Mouse (Mus musculus) neural tube, embryonic 14.5 days (tissue): ENCODE results near the gene Dcbld2. TPM values are rescaled to one million over a fixed set of nuclear protein-coding genes. Genes with fewer than 3 reads are reported as not detected.
"Not testable (repeated sequence)": the region's sequence is repeated elsewhere in the genome, so short reads cannot be mapped to it uniquely, and the experiment has no call there.

Source experiments
- ATAC-seq: fragments of 200-750 bp; cut with Nextera tagmentation; 2 replicates; pipeline ENCODE4 v1.8.0; 2017; ENCODE audit warnings: low read depth, mild to moderate bottlenecking, moderate TSS enrichment, moderate library complexity
- H3K27ac ChIP-seq: fragments of 300-500 bp; sonication (generic); 2 replicates; pipeline ENCODE4 v1.5.1; 2014; ENCODE audit warnings: low read depth, mild to moderate bottlenecking, control low read depth, low read length, moderate library complexity, mixed read lengths
- H3K27me3 ChIP-seq: fragments of 300-500 bp; sonication (generic); 2 replicates; pipeline ENCODE4 v1.6.1; 2014; ENCODE audit warnings: low read length; ENCODE audit not compliant: control insufficient read depth, insufficient read depth
- H3K36me3 ChIP-seq: fragments of 300-500 bp; sonication (generic); 2 replicates; pipeline ENCODE4 v1.6.1; 2014; ENCODE audit warnings: low read length, mixed read lengths; ENCODE audit not compliant: control insufficient read depth, insufficient read depth
- H3K4me1 ChIP-seq: fragments of 300-500 bp; sonication (generic); 2 replicates; pipeline ENCODE4 v1.6.1; 2014; ENCODE audit warnings: low read length; ENCODE audit not compliant: control insufficient read depth, insufficient read depth
- H3K4me2 ChIP-seq: fragments of 300-500 bp; sonication (generic); 2 replicates; pipeline ENCODE4 v1.6.1; 2014; ENCODE audit warnings: mild to moderate bottlenecking, low read depth, low read length, control low read depth
- H3K4me3 ChIP-seq: fragments of 300-500 bp; sonication (generic); 2 replicates; pipeline ENCODE4 v1.5.1; 2014; ENCODE audit warnings: low read depth, low read length, control low read depth, mixed read lengths
- H3K9ac ChIP-seq: fragments of 300-500 bp; sonication (generic); replicated peaks from 2 replicates; pipeline ENCODE4 v1.6.1; 2014; ENCODE audit warnings: low read depth, mild to moderate bottlenecking, control low read depth, low read length, mixed read lengths
- H3K9me3 ChIP-seq: fragments of 300-500 bp; sonication (generic); 2 replicates; pipeline ENCODE4 v1.6.1; 2016; ENCODE audit warnings: low read length; ENCODE audit not compliant: control insufficient read depth
- WGBS: fragments of 180-500 bp; shearing (Covaris S2); extraction: QIAGEN DNeasy Blood & Tissue Kit; methylation state at CpG from one replicate; pipeline ENCODE4 v1.1.7; 2014; 5-methylcytosine and 5-hydroxymethylcytosine counted together
- polyA plus RNA-seq: library from polyadenylated mRNA; unstranded; fragments of >200 nt; fragmentation: Nextera tagmentation; extraction: Ambion mirVana; gene quantifications from 2 replicates; pipeline ENCODE4 v1.2.1, GENCODE M21; 2014

Dcbld2 gene
- polyA plus RNA-seq, 1 experiment from 2014 or later: 9.7 TPM

DNA sequence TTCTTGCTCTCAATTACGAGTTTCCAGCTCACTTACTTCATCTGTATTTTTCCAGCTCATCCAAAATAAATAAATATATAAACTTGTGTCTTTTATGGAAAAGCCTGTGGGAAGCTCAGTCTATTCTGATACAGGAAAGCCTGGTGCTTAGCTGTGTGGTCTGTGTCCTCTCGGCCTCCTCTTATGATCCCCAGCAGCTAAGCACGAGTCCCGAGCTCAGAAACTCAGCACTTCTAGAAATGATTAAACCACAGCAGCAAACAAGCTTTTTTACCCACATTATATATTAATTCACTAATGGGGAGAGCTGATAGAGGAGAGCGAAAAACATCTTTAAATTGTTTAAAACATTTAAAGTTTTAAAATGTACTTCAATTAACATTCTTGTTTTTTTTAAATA is 48.2 kb downstream of the Dcbld2 start:
- Histone ChIP-seq H3K4me1 (no peaks in the 10 kb centered on the region), H3K27ac (no peak overlapping the region), H3K36me3 (peaks cover 8% of the 10 kb centered on the region), H3K9me3 (no peaks in the 10 kb centered on the region), H3K9ac (no peak overlapping the region), H3K27me3 (no peaks in the 10 kb centered on the region), H3K4me2 (no peak overlapping the region), H3K4me3 (no peak overlapping the region)
- WGBS: 91% methylated on average over 5 of the region's 5 CpGs
- ATAC-seq: no peak

DNA sequence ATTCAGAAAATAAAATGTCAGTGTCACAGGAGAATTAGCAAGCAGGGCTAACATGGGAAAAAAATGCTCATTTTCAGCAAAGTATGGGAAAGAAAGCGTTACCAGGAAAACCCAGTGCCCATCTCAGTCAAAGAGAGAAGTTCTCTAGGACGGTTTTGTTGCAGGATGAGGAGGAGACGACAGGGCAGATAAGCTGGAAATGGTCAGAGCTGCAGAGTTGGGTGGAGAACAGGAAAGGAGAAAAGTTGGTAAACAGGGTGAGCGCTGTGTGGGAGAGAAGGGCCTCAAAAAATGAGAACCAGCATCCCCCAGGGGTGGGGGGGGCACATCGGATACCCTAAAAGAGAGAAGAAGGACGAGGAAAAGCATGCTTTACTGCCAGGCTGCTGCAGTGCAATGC is 48.7 kb downstream of the Dcbld2 start:
- H3K9ac ChIP-seq: no peak overlapping the region
- no peak overlapping the region for H3K4me2 ChIP-seq
- H3K9me3 ChIP-seq: no peaks in the 10 kb centered on the region
- ATAC-seq: no peak
- no peaks in the 10 kb centered on the region for H3K4me1 ChIP-seq
- peaks cover 7% of the 10 kb centered on the region for H3K36me3 ChIP-seq
- no peaks in the 10 kb centered on the region for H3K27me3 ChIP-seq
- H3K27ac ChIP-seq: no peak overlapping the region
- H3K4me3 ChIP-seq: no peak overlapping the region
- 92% methylated on average over 6 of the region's 6 CpGs for WGBS

- not testable (repeated sequence) for H3K27ac ChIP-seq, H3K9me3 ChIP-seq, H3K9ac ChIP-seq, H3K4me3 ChIP-seq, H3K27me3 ChIP-seq, H3K4me2 ChIP-seq, H3K4me1 ChIP-seq, ATAC-seq
- 33% methylated on average over 3 of the region's 3 CpGs for WGBS
- H3K36me3 ChIP-seq: peaks cover 24% of the 10 kb centered on the region
Measured at GRCm38 (mm10) chr16:58459966-58460365, 51.7 kb downstream of the Dcbld2 start.

DNA sequence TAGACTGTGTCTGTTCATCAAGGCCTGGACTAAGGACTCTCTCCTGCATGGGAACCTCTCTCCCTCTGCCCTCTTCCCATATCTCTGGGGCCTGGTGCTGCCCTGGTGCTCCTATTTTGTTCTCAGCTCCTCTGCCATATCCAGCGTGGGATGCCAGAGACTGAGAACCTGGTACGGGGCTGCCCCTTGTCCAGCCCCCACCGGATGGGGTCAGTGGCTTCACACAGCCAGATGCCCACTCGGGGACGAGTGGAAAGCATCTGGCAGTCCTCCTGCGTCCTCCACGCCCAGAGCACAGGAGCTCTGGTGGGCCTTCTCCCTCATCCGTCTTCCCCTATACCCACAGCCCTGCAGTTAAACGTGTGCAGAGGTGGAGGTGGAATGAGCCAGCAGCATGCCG is 52.1 kb downstream of the Dcbld2 start:
- no peaks in the 10 kb centered on the region for H3K4me1 ChIP-seq
- ATAC-seq: no peak
- H3K36me3 ChIP-seq: peaks cover 24% of the 10 kb centered on the region
- H3K4me2 ChIP-seq: no peak overlapping the region
- WGBS: 93% methylated on average over 10 of the region's 10 CpGs
- H3K4me3 ChIP-seq: no peak overlapping the region
- H3K9me3 ChIP-seq: no peaks in the 10 kb centered on the region
- H3K9ac ChIP-seq: no peak overlapping the region
- H3K27ac ChIP-seq: no peak overlapping the region
- H3K27me3 ChIP-seq: no peaks in the 10 kb centered on the region

DNA sequence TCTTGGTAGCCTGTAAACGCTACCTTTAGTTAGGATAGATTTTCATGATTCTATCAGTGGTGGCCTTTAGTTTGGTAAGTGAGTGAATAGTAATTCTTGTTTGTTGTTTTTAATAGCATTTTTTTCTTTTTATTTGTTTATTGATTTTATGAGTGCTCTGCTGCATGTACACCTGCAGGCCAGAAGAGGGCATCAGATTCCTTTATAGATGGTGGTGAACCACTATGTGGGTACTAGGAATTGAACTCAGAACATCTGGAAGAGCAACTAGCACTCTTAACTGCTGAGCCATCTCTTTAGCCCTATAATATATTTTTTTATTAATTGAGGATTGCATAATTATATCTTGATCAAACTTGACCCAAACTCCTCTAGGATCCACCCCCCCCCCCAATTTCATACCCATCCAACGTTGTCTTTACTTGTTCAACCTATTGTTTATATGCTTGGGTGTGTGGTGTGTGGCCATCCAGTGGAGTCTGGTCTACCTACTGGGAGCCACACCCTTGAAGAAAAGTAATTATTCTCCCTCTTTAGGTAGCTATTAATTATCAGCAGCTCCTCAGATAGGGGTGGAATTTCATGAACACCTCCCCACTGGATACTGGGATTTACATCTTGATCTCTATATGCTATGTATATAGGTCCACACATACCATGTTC is 53.7 kb downstream of the Dcbld2 start:
- no peak overlapping the region for H3K4me2 ChIP-seq
- WGBS: 96% methylated on average over 2 of the region's 2 CpGs
- no peaks in the 10 kb centered on the region for H3K4me1 ChIP-seq
- H3K27ac ChIP-seq: no peak overlapping the region
- H3K27me3 ChIP-seq: no peaks in the 10 kb centered on the region
- no peak overlapping the region for H3K9ac ChIP-seq
- H3K9me3 ChIP-seq: no peaks in the 10 kb centered on the region
- peaks cover 25% of the 10 kb centered on the region for H3K36me3 ChIP-seq
- ATAC-seq: no peak
- no peak overlapping the region for H3K4me3 ChIP-seq

DNA sequence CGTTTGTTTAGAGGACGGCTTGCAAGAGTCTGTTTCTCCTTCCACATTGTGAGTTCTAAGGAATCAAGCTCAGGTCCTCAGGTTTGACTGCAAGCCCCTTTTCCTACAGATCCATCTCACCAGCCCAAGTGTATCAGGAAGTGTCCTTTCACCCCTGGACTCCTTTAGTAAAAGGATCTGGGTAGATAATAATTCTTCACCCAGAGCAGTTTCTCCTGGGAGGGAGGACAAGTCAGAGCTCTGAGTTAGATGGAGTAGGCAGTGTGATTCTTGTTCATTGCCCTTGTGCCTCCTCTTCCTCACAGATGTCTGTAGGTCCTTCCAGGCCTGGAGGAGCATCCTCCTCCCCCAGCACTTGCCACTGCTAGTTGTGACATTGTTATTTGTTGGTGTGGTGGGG is 54.3 kb downstream of the Dcbld2 start:
- Histone ChIP-seq H3K4me3 (no peak overlapping the region), H3K27ac (no peak overlapping the region), H3K27me3 (no peaks in the 10 kb centered on the region), H3K4me1 (no peaks in the 10 kb centered on the region), H3K9me3 (no peaks in the 10 kb centered on the region), H3K4me2 (no peak overlapping the region), H3K36me3 (peaks cover 25% of the 10 kb centered on the region), H3K9ac (no peak overlapping the region)
- 93% methylated on average over 2 of the region's 2 CpGs for WGBS
- ATAC-seq: no peak

GRCm38 (mm10) chr16:58464051-58464450 is 55.8 kb downstream of the Dcbld2 start:
- Histone ChIP-seq H3K9me3 (no peaks in the 10 kb centered on the region), H3K27me3 (no peaks in the 10 kb centered on the region), H3K9ac (no peak overlapping the region), H3K27ac (no peak overlapping the region), H3K36me3 (peaks cover 25% of the 10 kb centered on the region), H3K4me3 (no peak overlapping the region), H3K4me2 (no peak overlapping the region), H3K4me1 (no peaks in the 10 kb centered on the region)
- no peak for ATAC-seq
- WGBS: 96% methylated on average over 14 of the region's 14 CpGs

- no peaks in the 10 kb centered on the region for H3K27me3 ChIP-seq
- WGBS: 94% methylated on average over 9 of the region's 9 CpGs
- no peak overlapping the region for H3K4me3 ChIP-seq
- no peak overlapping the region for H3K9ac ChIP-seq
- no peak overlapping the region for H3K4me2 ChIP-seq
- H3K4me1 ChIP-seq: no peaks in the 10 kb centered on the region
- no peak for ATAC-seq
- H3K36me3 ChIP-seq: peaks cover 25% of the 10 kb centered on the region
- no peak overlapping the region for H3K27ac ChIP-seq
- no peaks in the 10 kb centered on the region for H3K9me3 ChIP-seq
Measured at GRCm38 (mm10) chr16:58465412-58465811, 57.2 kb downstream of the Dcbld2 start.

DNA sequence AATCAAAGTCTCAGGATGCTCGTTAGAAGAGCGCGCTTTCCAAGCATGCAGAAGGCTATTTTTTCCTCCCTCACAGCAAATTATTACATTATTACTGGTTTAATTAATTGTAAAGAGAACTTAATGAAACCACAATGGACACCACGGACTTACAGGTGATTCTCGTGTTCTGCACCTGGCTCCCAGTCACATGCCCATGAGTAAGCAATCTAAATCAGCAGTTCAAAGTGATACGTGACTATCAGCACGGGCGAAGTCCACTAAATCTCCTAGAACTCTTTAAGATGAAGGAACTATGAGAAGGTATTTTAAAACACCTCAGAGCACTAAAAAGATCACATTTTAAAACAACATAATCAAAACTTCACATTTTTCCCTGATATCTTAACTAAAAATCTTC is 61.8 kb downstream of the Dcbld2 start:
- Histone ChIP-seq H3K27me3 (no peaks in the 10 kb centered on the region), H3K4me2 (no peak overlapping the region), H3K36me3 (0 out of 2 replicates have a peak, but pooled peaks cover 4% of the 10 kb centered on the region), H3K9me3 (no peaks in the 10 kb centered on the region), H3K9ac (no peak overlapping the region), H3K4me3 (no peak overlapping the region), H3K27ac (no peak overlapping the region), H3K4me1 (no peaks in the 10 kb centered on the region)
- no peak for ATAC-seq
- WGBS: 85% methylated on average over 8 of the region's 8 CpGs
